Mouse (Mus musculus) MEL (cell line): ENCODE data around the gene Usp3.

Experiments used
- CTCF ChIP-seq, 3 experiments: IDR thresholded peaks in 2 of 3; conservative IDR thresholded peaks in 1 of 3; 2 replicates each; pipeline ENCODE4 v1.5.1; 2011 to 2012; ENCODE audit warnings: low read length in 3 of 3, low read depth in 2 of 3, mild to moderate bottlenecking in 2 of 3, improper control_type of control experiment in 1 of 3, inconsistent platforms in 1 of 3, mixed read lengths in 1 of 3, moderate library complexity in 1 of 3; ENCODE audit not compliant: control insufficient read depth in 1 of 3, insufficient read depth in 1 of 3, poor library complexity in 1 of 3, severe bottlenecking in 1 of 3
- EP300 ChIP-seq, 2 experiments: IDR thresholded peaks; 2 replicates each; pipeline ENCODE4 v1.6.1; 2011; ENCODE audit warnings: improper control_type of control experiment in 2 of 2, low read length in 2 of 2, low read depth in 1 of 2, mild to moderate bottlenecking in 1 of 2
- GATA1 ChIP-seq: IDR thresholded peaks from 2 replicates; pipeline ENCODE4 v1.6.1; 2011; ENCODE audit warnings: low read depth, low read length, improper control_type of control experiment
- HCFC1 ChIP-seq: IDR thresholded peaks from 2 replicates; pipeline ENCODE4 v1.6.1; 2012; ENCODE audit warnings: low read depth, mild to moderate bottlenecking, inconsistent platforms, low read length, improper control_type of control experiment, moderate library complexity
- KAT2A ChIP-seq: conservative IDR thresholded peaks from 2 replicates; pipeline ENCODE4 v1.6.1; 2012; ENCODE audit warnings: low read depth, low read length, improper control_type of control experiment, inconsistent platforms
- MAFK ChIP-seq: IDR thresholded peaks from 2 replicates; pipeline ENCODE4 v1.6.1; 2011; ENCODE audit warnings: low read depth, mild to moderate bottlenecking, low read length, improper control_type of control experiment, borderline replicate concordance
- MAX ChIP-seq: IDR thresholded peaks from 2 replicates; pipeline ENCODE4 v1.6.1; 2011; ENCODE audit warnings: low read length, improper control_type of control experiment
- MYB ChIP-seq: IDR thresholded peaks from 2 replicates; pipeline ENCODE4 v1.6.1; 2011; ENCODE audit warnings: mild to moderate bottlenecking, low read depth, low read length, improper control_type of control experiment
- POLR2A ChIP-seq, 2 experiments: IDR thresholded peaks; 2 replicates each; pipeline ENCODE4 v1.6.1; 2011 to 2012; ENCODE audit warnings: low read length in 2 of 2, mild to moderate bottlenecking in 2 of 2, control low read depth in 1 of 2, improper control_type of control experiment in 1 of 2, low read depth in 1 of 2, moderate library complexity in 1 of 2; ENCODE audit not compliant: control insufficient read depth in 1 of 2, insufficient read depth in 1 of 2, poor library complexity in 1 of 2
- POLR2AphosphoS2 ChIP-seq: IDR thresholded peaks from 2 replicates; pipeline ENCODE4 v1.6.1; 2011; ENCODE audit warnings: low read length, improper control_type of control experiment
- POLR2AphosphoS5 ChIP-seq: IDR thresholded peaks from 2 replicates; pipeline ENCODE4 v1.6.1; 2012; ENCODE audit warnings: low read depth, borderline replicate concordance, mild to moderate bottlenecking, inconsistent platforms, low read length, moderate library complexity, mixed read lengths
- RAD21 ChIP-seq: IDR thresholded peaks from 2 replicates; pipeline ENCODE4 v1.6.1; 2011; ENCODE audit warnings: mild to moderate bottlenecking, low read depth, low read length, improper control_type of control experiment
- RCOR1 ChIP-seq: IDR thresholded peaks from 2 replicates; pipeline ENCODE4 v1.6.1; 2012; ENCODE audit warnings: low read depth, mild to moderate bottlenecking, inconsistent platforms, low read length, improper control_type of control experiment
- USF1 ChIP-seq: IDR thresholded peaks from 2 replicates; pipeline ENCODE4 v1.6.1; 2014; ENCODE audit warnings: low read depth, mild to moderate bottlenecking, inconsistent platforms, low read length, improper control_type of control experiment, moderate library complexity

- TF ChIP-seq POLR2A (IDR thresholded peaks at IDR 0.05; ENCODE audit: control insufficient read depth in 1 of 2, insufficient read depth in 1 of 2, low read depth in 1 of 2, low read length in 2 of 2, poor library complexity in 1 of 2) (no peak), RAD21 (no peak), EP300 (IDR thresholded peaks at IDR 0.05; ENCODE audit: low read depth in 1 of 2, low read length in 2 of 2) (no peak), RCOR1 (no peak), GATA1 (no peak), POLR2AphosphoS2 (no peak), MAFK (peak; percentile 88), MYB (no peak), POLR2AphosphoS5 (no peak), CTCF (IDR thresholded peaks at IDR 0.05 in 2 of 3, conservative IDR thresholded peaks at IDR 0.05 in 1 of 3; ENCODE audit: control insufficient read depth in 1 of 3, insufficient read depth in 1 of 3, low read depth in 2 of 3, low read length in 3 of 3, poor library complexity in 1 of 3, severe bottlenecking in 1 of 3) (no peak), HCFC1 (no peak), USF1 (no peak), MAX (no peak), KAT2A (no peak)
Measured at GRCm38 (mm10) chr9:66493992-66494391, 99.0 kb downstream of the Usp3 start.
